ENCODE assay signal across 18 mouse cellular contexts in the genomic region with DNA sequence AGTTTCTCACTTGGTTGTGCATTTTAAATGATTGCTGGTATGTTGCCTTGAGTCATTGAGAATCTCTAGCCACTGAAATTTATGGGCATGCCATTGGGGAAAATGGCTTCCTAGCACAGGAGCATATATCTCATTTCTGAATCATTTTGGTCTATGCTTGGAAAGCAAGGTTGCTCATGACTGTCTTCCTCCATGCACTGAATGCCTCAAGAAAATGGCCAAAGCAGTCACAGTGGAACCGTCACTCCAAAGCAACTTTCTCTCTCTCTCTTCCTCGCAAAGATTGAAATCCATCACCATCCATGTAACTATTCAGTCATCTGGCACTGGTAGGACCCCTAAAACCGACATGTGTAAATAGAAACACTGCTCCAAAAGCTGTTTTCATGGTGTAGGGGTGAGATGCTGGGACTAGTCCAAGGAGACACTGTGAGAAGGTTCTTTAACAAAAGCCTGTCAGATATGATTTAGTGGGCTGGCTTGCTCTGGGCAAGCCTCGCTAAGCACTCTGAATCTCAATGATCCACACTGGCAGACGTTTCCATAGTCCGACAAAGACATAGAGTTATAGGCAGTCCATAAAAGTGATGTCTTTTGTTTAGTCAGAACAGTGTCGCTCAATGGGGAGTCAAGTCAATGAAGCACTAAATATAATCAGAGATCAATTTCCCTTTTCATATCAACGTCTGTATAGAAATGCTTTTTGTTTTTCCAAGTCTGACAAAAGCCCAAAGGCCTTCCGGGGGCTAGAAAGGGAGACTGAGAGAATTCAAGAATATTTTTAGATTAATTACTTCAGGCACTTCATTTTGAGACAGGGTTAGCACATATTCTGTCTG.
DNase-seq lines count a peak whose midpoint lies in the region; ATAC-seq and TF ChIP-seq lines count a peak whose summit lies in the region.
"Had no signal": no experiment of that assay in that cellular context is flagged by ENCODE, and none has a peak within 500 bp of the region (broad histone marks: within the 10 kb centered on the region; RNA-seq: fewer than 3 reads in every experiment).

No protein-coding gene starts in this region.

- no peaks in the 10 kb centered on the region for H3K9me3 ChIP-seq in forebrain, embryonic 16.5 days (ENCODE audit: control insufficient read depth, low read length)
- H3K9me3 ChIP-seq in forebrain, embryonic 12.5 days: no peaks in the 10 kb centered on the region
- no peaks in the 10 kb centered on the region for H3K9me3 ChIP-seq in hindbrain, embryonic 14.5 days (ENCODE audit: control insufficient read depth, low read length)
- no peaks in the 10 kb centered on the region for H3K9me3 ChIP-seq in midbrain, postnatal 0 days (ENCODE audit: low read length)
- H3K9me3 ChIP-seq: embryonic facial prominence, embryonic 10.5 days had no signal

- no peak overlapping the region for H3K4me2 ChIP-seq in forebrain, embryonic 16.5 days (ENCODE audit: low read length)
- no peak overlapping the region for H3K4me2 ChIP-seq in forebrain, embryonic 12.5 days
- H3K4me2 ChIP-seq in hindbrain, embryonic 14.5 days (replicated peaks): no peak overlapping the region
- no peak overlapping the region for H3K4me2 ChIP-seq in midbrain, postnatal 0 days (ENCODE audit: low read depth, low read length, poor library complexity, severe bottlenecking)

- 25% methylated on average over 9 of the region's 9 CpGs for WGBS in forebrain, embryonic 16.5 days
- WGBS in forebrain, embryonic 12.5 days: 41% methylated on average over 9 of the region's 9 CpGs
- WGBS in hindbrain, embryonic 14.5 days: 20% methylated on average over 9 of the region's 9 CpGs
- WGBS in midbrain, postnatal 0 days: 26% methylated on average over 9 of the region's 9 CpGs
- WGBS in heart, adult 2 months: 79% methylated on average over 9 of the region's 9 CpGs

- intact Hi-C loops in heart, adult 2 months (cut with DNase I): no loop called here

- H3K79me2 ChIP-seq in heart, adult 2 months (replicated peaks; ENCODE audit: control insufficient read depth, insufficient read depth, low read length): no peaks in the 10 kb centered on the region

- H3K4me3 ChIP-seq in forebrain, embryonic 16.5 days (replicated peaks; ENCODE audit: low read length): no peak overlapping the region
- H3K4me3 ChIP-seq in forebrain, embryonic 12.5 days (replicated peaks): no peak overlapping the region
- H3K4me3 ChIP-seq in hindbrain, embryonic 14.5 days (replicated peaks; ENCODE audit: low read length): no peak overlapping the region
- H3K4me3 ChIP-seq in midbrain, postnatal 0 days (ENCODE audit: low read depth, low read length): no peak overlapping the region
- H3K4me3 ChIP-seq in heart, adult 2 months: no peak overlapping the region
- H3K4me3 ChIP-seq: embryonic facial prominence, embryonic 10.5 days had no signal

- TF ChIP-seq POLR2A in heart, adult 2 months (IDR thresholded peaks at IDR 0.05; ENCODE audit: insufficient read depth, low read depth, low read length): no peak

- no peaks in the 10 kb centered on the region for H3K36me3 ChIP-seq in forebrain, embryonic 16.5 days (ENCODE audit: control insufficient read depth, insufficient read depth)
- H3K36me3 ChIP-seq in forebrain, embryonic 12.5 days (replicated peaks): no peaks in the 10 kb centered on the region
- H3K36me3 ChIP-seq in hindbrain, embryonic 14.5 days (replicated peaks; ENCODE audit: control insufficient read depth, insufficient read depth): no peaks in the 10 kb centered on the region
- H3K36me3 ChIP-seq in midbrain, postnatal 0 days (ENCODE audit: insufficient read depth, low read length): no peaks in the 10 kb centered on the region
- no peaks in the 10 kb centered on the region for H3K36me3 ChIP-seq in heart, adult 2 months (ENCODE audit: control insufficient read depth, insufficient read depth, low read length)
- H3K36me3 ChIP-seq: embryonic facial prominence, embryonic 10.5 days had no signal

- no peak for TF ChIP-seq CTCF in midbrain, postnatal 0 days (IDR thresholded peaks at IDR 0.05)
- no peak for TF ChIP-seq CTCF in heart, adult 2 months (IDR thresholded peaks at IDR 0.05)

- H3K4me1 ChIP-seq in forebrain, embryonic 16.5 days (replicated peaks; ENCODE audit: control insufficient read depth, insufficient read depth, low read length): peaks cover 4% of the 10 kb centered on the region; the same call in 1 of the 2 replicates
- peaks cover 7% of the 10 kb centered on the region; the same call in 1 of the 2 replicates for H3K4me1 ChIP-seq in forebrain, embryonic 12.5 days
- peaks cover 6% of the 10 kb centered on the region; the same call in 1 of the 2 replicates for H3K4me1 ChIP-seq in hindbrain, embryonic 14.5 days (replicated peaks; ENCODE audit: control insufficient read depth, insufficient read depth, low read length)
- no peaks in the 10 kb centered on the region for H3K4me1 ChIP-seq in midbrain, postnatal 0 days (ENCODE audit: insufficient read depth, low read length)
- no peaks in the 10 kb centered on the region; the same call in 1 of the 2 replicates for H3K4me1 ChIP-seq in heart, adult 2 months (ENCODE audit: control insufficient read depth, insufficient read depth, low read length)

- TF ChIP-seq EP300 in heart, adult 2 months (IDR thresholded peaks at IDR 0.05; ENCODE audit: insufficient read depth, low read depth, low read length): no peak

- no peak overlapping the region for H3K9ac ChIP-seq in forebrain, embryonic 16.5 days (replicated peaks; ENCODE audit: low read depth, low read length)
- H3K9ac ChIP-seq in forebrain, embryonic 12.5 days: no peak overlapping the region
- no peak overlapping the region for H3K9ac ChIP-seq in hindbrain, embryonic 14.5 days
- H3K9ac ChIP-seq in midbrain, postnatal 0 days (replicated peaks; ENCODE audit: low read length, poor library complexity, severe bottlenecking): no peak overlapping the region
- no peak overlapping the region for H3K9ac ChIP-seq in heart, adult 2 months (ENCODE audit: low read depth, low read length)

- peak; percentile 76 for ATAC-seq in forebrain, embryonic 16.5 days
- ATAC-seq in forebrain, embryonic 12.5 days (ENCODE audit: low FRiP score): no peak
- peak; percentile 86; the same call in 1 of the 2 replicates for ATAC-seq in hindbrain, embryonic 14.5 days (ENCODE audit: low FRiP score)
- no peak for ATAC-seq in midbrain, postnatal 0 days (ENCODE audit: low FRiP score)
- ATAC-seq: Patski had no signal

- H3K27me3 ChIP-seq in forebrain, embryonic 16.5 days (replicated peaks; ENCODE audit: control insufficient read depth, insufficient read depth, low read length): no peaks in the 10 kb centered on the region
- no peaks in the 10 kb centered on the region for H3K27me3 ChIP-seq in forebrain, embryonic 12.5 days
- H3K27me3 ChIP-seq in hindbrain, embryonic 14.5 days (ENCODE audit: control insufficient read depth, insufficient read depth, low read length): no peaks in the 10 kb centered on the region
- H3K27me3 ChIP-seq in midbrain, postnatal 0 days (ENCODE audit: insufficient read depth, low read length): no peaks in the 10 kb centered on the region
- no peaks in the 10 kb centered on the region for H3K27me3 ChIP-seq in heart, adult 2 months (ENCODE audit: control insufficient read depth, insufficient read depth, low read length)

- no peak overlapping the region for H3K27ac ChIP-seq in forebrain, embryonic 16.5 days (ENCODE audit: low read length)
- no peak overlapping the region for H3K27ac ChIP-seq in forebrain, embryonic 12.5 days
- H3K27ac ChIP-seq in hindbrain, embryonic 14.5 days: peak overlapping the region; percentile 9; the same call in 1 of the 2 replicates
- no peak overlapping the region for H3K27ac ChIP-seq in midbrain, postnatal 0 days (ENCODE audit: low read depth, low read length)
- no peak overlapping the region for H3K27ac ChIP-seq in heart, adult 2 months
- H3K27ac ChIP-seq: embryonic facial prominence, embryonic 10.5 days had no signal

- peak; percentile 67 for DNase-seq in embryo, embryonic 10.5 days (ENCODE audit: low spot score)
- DNase-seq in hindbrain, embryonic 14.5 days (ENCODE audit: low spot score): peak; percentile 61
- peak; percentile 72 for DNase-seq in midbrain, postnatal 0 days (ENCODE audit: low spot score)
- no peak for DNase-seq in yolk sac, embryonic 10.5 days (ENCODE audit: low spot score)
- no peak for DNase-seq in cerebellum, adult 18-20 months
- DNase-seq in heart, adult 2 months: no peak
- DNase-seq: adrenal gland, postnatal 25 days; cerebellum, postnatal 10 days; gastrocnemius, postnatal 14 days; kidney, adult 9 months; liver; lung, adult 2 months; lung, postnatal 36 days; spleen, adult 18-20 months had no signal

Comparison
In these comparisons a context has a peak if more than half of its experiments do, and no peak if none do; other contexts are left out.
1. ATAC-seq: peak in forebrain, embryonic 16.5 days (single experiment) and hindbrain, embryonic 14.5 days (single experiment); none in forebrain, embryonic 12.5 days (single experiment) and midbrain, postnatal 0 days (single experiment).
2. DNase-seq: peak in embryo, embryonic 10.5 days (single experiment), hindbrain, embryonic 14.5 days (single experiment) and midbrain, postnatal 0 days (single experiment); none in yolk sac, embryonic 10.5 days (single experiment), cerebellum, adult 18-20 months (0 of 2) and heart, adult 2 months (0 of 2).